Mouse (Mus musculus) CD8-positive naive resting alpha-beta T cell, adult 2 months (primary cell): Measurements from ENCODE around the gene Ppm1h.

Source experiments
- DNase-seq, 2 experiments: peaks; one replicate each; pipeline ENCODE4 v3.0.0; 2022; ENCODE audit warnings: low read depth in 2 of 2, low spot score in 2 of 2

The Ppm1h gene

DNA sequence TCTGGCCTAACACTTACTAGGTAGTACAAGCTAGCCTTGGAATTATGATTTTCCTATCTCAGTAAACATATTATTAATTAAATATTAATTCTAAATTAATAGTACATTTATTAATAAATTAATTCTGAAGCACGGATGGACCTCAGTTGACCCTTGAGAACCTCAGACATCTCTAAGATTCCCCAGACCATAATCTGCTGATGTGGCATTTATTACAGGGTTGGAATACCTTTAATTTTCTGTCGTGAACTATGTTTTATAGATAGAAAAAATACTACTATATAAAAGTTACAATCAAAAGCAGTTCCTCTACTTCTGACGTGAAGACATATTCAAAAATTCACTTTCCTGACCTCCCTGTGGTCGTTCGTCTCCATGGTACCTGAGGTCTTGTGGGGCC, 19.8 kb downstream of the Ppm1h start:
- no peak for DNase-seq

GRCm38 (mm10) chr10:122704901-122705300, 26.3 kb downstream of the Ppm1h start:
- no peak for DNase-seq

DNA sequence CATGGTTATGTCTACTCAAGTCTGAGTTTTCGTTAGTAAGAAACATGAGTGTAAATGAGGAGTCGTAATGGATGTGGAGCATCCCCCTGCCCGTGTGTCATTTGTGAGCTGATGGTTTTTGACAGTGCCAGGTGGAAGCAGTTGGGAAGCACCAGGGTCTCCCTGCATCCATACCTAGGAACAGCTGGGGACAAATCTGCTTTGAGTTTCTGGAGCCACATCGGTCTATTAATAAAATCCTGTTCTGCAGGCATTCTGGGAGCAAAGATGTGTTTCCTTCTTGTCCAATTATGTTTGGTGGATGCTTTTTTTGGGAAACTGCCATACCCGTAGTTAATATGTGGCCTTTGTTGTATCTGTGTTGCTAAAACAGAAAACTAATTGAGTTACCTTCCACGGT, 26.9 kb downstream of the Ppm1h start:
- no peak for DNase-seq

GRCm38 (mm10) chr10:122711381-122711811, 32.8 kb downstream of the Ppm1h start:
- no peak for DNase-seq

- DNase-seq: no peak
Observed at GRCm38 (mm10) chr10:122712307-122712706, 33.7 kb downstream of the Ppm1h start.

DNA sequence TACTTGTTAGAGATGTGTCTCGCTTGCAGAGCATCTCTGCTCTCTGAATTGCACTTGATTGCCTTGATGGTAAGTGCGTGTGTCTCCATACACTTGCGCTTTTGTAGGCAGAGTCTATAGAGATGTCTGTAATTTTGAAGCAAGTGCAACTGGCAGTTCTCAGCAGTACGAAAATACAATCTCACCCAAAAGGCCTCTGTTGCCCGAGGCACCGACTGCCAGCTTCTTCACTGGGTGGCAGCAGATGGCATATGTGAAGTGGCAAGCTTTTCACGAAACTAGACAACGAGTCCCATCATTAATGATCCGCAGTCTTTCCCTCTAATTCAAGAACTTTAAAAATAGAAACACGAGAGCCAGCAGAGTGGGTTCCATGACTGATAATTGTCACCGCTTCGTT, 37.3 kb downstream of the Ppm1h start:
- DNase-seq: no peak

- DNase-seq: no peak
Observed at GRCm38 (mm10) chr10:122716286-122716685, 37.7 kb downstream of the Ppm1h start.

DNA sequence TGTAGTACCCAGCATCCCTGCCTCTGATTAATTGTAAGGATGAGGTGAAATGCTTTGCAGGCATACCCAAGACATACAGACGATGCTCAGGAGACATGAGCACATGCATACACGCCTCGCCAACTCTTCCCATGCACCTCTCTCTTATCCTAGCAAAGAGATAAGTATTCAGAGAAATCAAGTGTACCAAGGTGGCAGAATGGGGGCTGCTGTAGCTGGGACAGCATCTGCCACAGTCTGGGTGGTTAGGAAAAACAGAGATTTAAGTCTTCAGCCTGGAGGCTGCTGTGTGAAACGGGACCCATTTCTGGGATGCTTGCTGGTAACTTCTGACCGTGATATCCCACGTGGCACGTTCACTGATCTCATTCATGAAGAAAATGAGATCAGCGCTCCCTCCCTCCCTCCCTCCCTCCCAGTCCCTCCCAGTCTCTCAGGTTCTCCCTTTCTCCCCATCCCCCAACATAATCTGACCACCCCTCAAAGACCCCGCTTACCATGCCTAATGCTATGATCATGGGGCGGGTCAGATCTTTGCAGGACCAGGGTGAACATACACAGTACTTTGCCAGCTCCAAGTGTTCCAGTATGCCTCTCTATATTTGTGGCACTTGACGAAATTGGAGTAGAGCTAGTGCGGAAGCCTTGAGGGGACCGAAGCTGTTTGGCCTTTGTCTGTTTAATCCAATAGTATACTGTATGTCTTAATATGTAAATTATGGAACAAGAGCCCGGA, 38.3 kb downstream of the Ppm1h start:
- no peak for DNase-seq

GRCm38 (mm10) chr10:122717754-122718415, 39.3 kb downstream of the Ppm1h start:
- DNase-seq: peak; percentile 38 to 67

GRCm38 (mm10) chr10:122718951-122719350, 40.4 kb downstream of the Ppm1h start:
- DNase-seq: no peak

- no peak for DNase-seq
Observed at GRCm38 (mm10) chr10:122722111-122722510, 43.5 kb downstream of the Ppm1h start.

DNA sequence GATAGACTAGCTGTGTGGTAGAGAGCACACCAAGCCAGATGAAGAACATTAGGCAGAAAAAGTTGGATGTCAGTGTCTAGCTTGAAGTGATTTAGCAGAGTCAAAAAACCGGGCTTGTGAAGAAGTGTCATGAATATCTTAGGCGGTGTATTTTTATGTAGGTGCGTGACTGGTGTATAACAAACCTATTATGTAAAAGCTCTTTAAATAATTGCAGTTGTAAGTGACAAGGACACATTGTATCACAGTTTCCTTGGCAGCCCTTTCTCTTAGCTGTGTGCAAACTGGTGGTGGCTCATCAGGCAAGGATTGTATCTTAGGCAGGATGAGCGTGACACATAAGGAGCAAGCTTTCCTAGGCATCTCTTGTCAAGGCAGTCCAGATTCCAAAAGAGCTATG, 46.1 kb downstream of the Ppm1h start:
- no peak for DNase-seq

DNA sequence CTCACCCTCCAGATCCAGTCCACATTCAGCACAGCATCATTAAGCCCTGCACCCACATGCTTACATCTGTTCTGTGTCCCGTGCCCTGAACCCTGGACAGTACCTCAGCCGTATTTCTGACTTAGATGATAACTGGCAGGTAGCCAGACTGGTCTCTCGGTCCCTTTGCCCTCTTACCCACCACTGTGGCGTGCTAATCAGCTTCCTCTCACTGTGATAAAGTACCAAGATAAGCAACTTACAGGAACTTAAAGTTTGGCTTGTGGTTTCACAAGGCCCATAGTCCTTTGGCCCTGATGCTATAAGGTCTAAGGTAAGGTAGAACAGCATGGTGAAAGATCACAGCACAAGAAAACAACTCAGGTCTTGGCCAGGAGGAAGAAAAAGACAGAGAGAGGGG, 48.7 kb downstream of the Ppm1h start:
- no peak for DNase-seq

DNA sequence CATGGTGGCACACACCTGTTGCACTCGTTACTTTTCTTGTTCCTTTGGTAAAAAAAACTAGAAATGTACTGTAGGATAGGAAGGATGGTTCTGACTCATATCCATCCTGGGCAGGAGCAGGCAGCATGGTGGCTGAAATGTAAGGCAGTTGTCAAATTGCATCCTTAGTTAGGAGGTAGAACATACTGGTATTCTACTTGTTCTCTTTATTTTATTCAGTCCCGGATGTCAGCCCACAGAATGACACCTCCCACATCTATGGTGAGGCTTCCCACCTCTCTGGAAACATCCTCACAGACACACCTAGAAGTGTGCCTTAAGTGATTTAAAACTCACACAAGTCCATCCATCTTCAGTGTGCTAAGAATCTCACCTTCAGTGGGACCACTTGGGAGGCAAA, 49.6 kb downstream of the Ppm1h start:
- DNase-seq: no peak

DNA sequence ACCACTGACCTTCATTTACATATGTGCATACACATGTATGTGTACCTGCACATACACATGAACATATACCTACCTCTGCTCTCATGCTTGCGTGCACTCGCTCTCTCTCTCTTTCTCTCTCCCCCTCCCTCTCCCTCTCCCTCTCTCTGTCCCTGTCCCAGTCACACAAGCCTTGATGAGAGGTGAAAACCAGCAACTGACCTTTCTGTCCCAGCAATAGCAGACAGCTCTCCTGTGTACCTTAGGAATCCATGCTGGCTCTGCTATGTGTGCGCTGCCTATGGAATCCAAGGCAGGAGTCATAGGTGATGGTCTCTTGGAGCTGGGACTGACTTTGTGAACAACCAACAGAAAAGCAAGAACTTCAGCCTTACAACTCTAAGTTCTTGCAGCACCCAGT, 53.6 kb downstream of the Ppm1h start:
- no peak for DNase-seq

DNA sequence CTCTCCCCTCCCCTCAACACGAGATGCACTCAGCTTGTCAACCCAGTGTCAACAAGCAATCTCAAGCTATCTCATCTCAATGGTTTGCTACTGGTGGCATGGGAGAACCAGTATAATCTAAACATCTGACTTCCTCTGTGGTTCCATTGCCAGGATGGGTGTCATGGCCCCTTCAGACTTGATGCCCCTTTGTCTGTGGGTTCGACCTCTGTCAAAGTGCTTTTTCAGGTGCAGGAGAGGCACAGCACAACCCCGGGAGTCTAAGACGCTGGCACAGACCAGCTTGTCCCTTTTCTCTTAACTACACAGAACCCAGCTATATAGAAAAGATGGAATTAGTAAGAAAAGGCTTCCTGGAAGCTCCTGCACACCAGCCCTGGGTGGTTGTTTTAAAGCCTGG, 56.0 kb downstream of the Ppm1h start:
- DNase-seq: no peak

DNA sequence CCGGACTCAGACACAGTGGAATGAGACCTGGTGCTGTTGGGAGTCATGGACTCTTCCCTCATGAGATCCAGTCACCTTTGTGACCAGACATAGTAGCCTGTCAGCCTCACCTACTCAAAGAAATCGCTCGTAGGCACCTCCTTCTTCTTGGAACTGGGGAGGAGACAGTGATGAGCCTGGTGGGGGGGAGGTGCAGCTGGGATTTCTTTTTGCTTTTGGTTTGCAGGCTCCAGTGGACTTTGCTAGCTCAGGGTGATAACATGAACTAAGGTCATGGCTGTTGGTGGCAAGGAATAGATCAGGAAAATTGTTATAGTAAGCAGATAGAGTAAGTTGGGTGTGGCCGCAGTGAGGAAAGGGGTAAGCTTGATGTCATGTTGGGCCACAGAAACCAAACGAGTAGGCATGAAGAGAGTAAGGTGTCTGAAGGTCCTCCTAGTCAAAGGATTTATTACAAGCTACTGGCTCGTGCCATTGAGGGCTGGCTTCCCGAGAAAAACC, 56.8 kb downstream of the Ppm1h start:
- DNase-seq: no peak

DNA sequence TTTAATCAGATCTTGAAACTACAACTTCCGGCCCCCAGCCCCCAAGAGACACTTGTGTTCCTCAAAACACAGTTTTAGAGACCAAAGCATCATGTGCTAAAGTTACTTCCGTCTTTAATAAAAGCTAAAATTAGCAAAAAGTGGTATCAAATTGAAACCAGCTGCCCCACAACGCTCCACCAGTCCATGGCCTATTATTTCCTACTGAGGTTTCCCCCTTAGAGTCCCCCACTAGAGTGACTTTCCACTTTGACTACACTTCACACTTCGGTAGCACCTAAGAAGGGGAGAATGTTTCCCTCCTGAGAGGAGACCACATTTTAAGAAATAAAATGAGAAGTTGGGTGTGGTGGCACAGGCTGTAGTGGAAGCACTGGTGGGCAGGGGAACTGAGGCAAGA, 58.3 kb downstream of the Ppm1h start:
- no peak for DNase-seq

GRCm38 (mm10) chr10:122738526-122738925, 60.0 kb downstream of the Ppm1h start:
- peak in 1 of 2 experiments; percentile 18 for DNase-seq

- DNase-seq: peak; percentile 47 to 59
Observed at GRCm38 (mm10) chr10:122739037-122739436, 60.5 kb downstream of the Ppm1h start.

GRCm38 (mm10) chr10:122740117-122740516, 61.6 kb downstream of the Ppm1h start:
- DNase-seq: no peak

DNA sequence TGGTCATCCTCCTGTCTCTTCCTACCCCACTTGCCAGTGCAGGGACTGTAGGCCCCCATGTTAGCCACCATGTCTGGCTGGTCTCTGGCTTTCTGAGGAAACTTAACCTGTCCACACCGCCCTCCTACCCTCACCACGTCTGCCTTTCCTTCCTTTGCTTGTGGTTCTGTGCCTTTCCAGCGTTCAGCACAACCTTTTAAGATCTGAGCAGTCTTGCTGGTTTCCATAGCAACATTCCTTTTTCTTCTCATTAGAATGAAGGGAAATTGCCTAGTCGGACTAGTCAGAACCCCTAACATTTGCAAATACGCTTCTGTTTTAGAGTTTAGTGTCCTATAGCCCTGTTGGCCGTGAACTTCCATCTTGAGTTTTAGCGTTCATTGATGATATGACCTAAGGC, 62.6 kb downstream of the Ppm1h start:
- DNase-seq: no peak

GRCm38 (mm10) chr10:122742136-122742535, 63.6 kb downstream of the Ppm1h start:
- peak in 1 of 2 experiments; percentile 36 for DNase-seq
